Mouse (Mus musculus) intestine, embryonic 16.5 days (tissue): ENCODE results near the gene Fam189a1. TPM values are rescaled to one million over a fixed set of nuclear protein-coding genes. Genes with fewer than 3 reads are reported as not detected.

Source experiments
- ATAC-seq: fragments of 200-750 bp; cut with Nextera tagmentation; 2 replicates; pipeline ENCODE4 v1.8.0; 2017; ENCODE audit warnings: moderate TSS enrichment, moderate library complexity
- H3K27ac ChIP-seq: fragments of 300-500 bp; sonication (generic); 2 replicates; pipeline ENCODE4 v1.5.1; 2014; ENCODE audit warnings: mild to moderate bottlenecking, low read length
- H3K27me3 ChIP-seq: fragments of 300-500 bp; sonication (generic); replicated peaks from 2 replicates; pipeline ENCODE4 v1.6.1; 2014; ENCODE audit warnings: low read length, control low read depth, mixed read lengths; ENCODE audit not compliant: control insufficient read depth, insufficient read depth
- H3K36me3 ChIP-seq: fragments of 300-500 bp; sonication (generic); 2 replicates; pipeline ENCODE4 v1.6.1; 2014; ENCODE audit warnings: low read length, control low read depth; ENCODE audit not compliant: control insufficient read depth, insufficient read depth
- H3K4me1 ChIP-seq: fragments of 300-500 bp; sonication (generic); 2 replicates; pipeline ENCODE4 v1.6.1; 2014; ENCODE audit warnings: low read length, control low read depth, mixed read lengths; ENCODE audit not compliant: control insufficient read depth, insufficient read depth
- H3K4me2 ChIP-seq: fragments of 300-500 bp; sonication (generic); 2 replicates; pipeline ENCODE4 v1.6.1; 2014; ENCODE audit warnings: low read depth, low read length, control low read depth
- H3K4me3 ChIP-seq: fragments of 300-500 bp; sonication (generic); 2 replicates; pipeline ENCODE4 v1.5.1; 2014; ENCODE audit warnings: mild to moderate bottlenecking, low read length
- H3K9ac ChIP-seq: fragments of 300-500 bp; sonication (generic); 2 replicates; pipeline ENCODE4 v1.6.1; 2014; ENCODE audit warnings: low read depth, low read length
- H3K9me3 ChIP-seq: fragments of 300-500 bp; sonication (generic); 2 replicates; pipeline ENCODE4 v1.6.1; 2016; ENCODE audit warnings: low read length, control low read depth; ENCODE audit not compliant: control insufficient read depth
- WGBS: fragments of 180-500 bp; shearing (Covaris S2); extraction: QIAGEN DNeasy Blood & Tissue Kit; methylation state at CpG from one replicate; pipeline ENCODE4 v1.1.7; 2014; 5-methylcytosine and 5-hydroxymethylcytosine counted together
- polyA plus RNA-seq: library from polyadenylated mRNA; unstranded; fragments of >200 nt; fragmentation: Nextera tagmentation; extraction: Ambion mirVana; gene quantifications from 2 replicates; pipeline ENCODE4 v1.2.1, GENCODE M21; 2015

Fam189a1 gene
- polyA plus RNA-seq, result 0.67 and 0.75 TPM in 2 replicates

DNA sequence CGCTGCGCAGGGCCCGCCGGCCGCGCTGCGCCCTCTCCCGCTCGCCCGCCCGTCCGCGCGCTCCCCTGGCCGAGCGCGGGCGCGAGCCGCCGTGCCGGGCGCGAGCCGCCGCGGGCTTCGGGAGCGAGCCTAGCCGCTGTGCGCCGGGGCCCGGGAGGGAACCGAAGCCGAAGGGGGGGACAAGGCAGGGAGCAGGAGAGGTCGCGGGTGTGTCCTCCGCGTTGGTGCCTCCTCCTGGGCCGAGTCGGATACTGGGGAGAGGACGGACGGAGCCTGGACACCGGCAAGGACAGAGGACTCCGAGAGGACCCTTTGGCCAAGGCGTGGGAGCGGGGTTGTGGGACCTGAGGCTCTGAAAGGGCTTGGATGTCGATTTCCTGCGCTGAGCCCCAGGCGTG, at the start of gene Fam189a1:
Gene Fam189a1 (minus strand): TSS at position 57 of the 398 bp plus-strand sequence.
- peak; percentile 85 for ATAC-seq
- Histone ChIP-seq H3K4me1 (no peaks in the 10 kb centered on the region), H3K9ac (peak within 1 kb of the TSS; percentile 67), H3K36me3 (no peaks in the 10 kb centered on the region), H3K9me3 (no peaks in the 10 kb centered on the region), H3K27me3 (peaks cover 36% of the 10 kb centered on the region), H3K4me3 (peak within 1 kb of the TSS; percentile 64), H3K27ac (no peak within 1 kb of the TSS), H3K4me2 (peak within 1 kb of the TSS; percentile 98)
- 0% methylated on average over 49 of the region's 50 CpGs for WGBS

- ATAC-seq, result no peak
- Histone ChIP-seq H3K9me3 (no peaks in the 10 kb centered on the region), H3K27me3 (no peaks in the 10 kb centered on the region), H3K9ac (no peak overlapping the region), H3K4me2 (no peak overlapping the region), H3K27ac (no peak overlapping the region), H3K4me1 (peaks cover 3% of the 10 kb centered on the region; the same call in 1 of the 2 replicates), H3K4me3 (no peak overlapping the region), H3K36me3 (no peaks in the 10 kb centered on the region)
- WGBS, result 72% methylated on average over 6 of the region's 6 CpGs
Measured at GRCm38 (mm10) chr7:65206021-65206420, 49.7 kb upstream of the Fam189a1 start.

DNA sequence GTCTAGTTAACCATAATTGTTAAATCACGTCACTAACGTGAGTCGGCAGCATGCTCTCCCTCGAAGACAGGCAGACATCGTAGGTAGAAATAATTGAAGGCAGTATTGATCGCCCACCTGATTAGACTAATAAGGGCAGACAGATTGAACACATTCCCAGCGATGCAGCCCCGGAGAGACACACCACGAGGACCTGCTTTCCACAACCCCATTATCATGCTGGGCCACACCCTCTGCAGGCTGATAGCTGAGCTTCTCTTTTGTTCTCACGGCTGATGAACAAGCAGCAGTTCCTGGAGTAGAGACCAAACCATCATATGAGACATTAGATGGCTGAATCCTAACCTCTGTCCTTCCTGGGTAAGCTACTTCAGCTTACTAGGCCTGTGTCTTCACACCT, 46.3 kb upstream of the Fam189a1 start:
- no peak overlapping the region for H3K4me2 ChIP-seq
- H3K4me3 ChIP-seq, result no peak overlapping the region
- no peak overlapping the region for H3K9ac ChIP-seq
- no peaks in the 10 kb centered on the region for H3K9me3 ChIP-seq
- no peaks in the 10 kb centered on the region for H3K27me3 ChIP-seq
- no peak for ATAC-seq
- 78% methylated on average over 10 of the region's 10 CpGs for WGBS
- H3K4me1 ChIP-seq, result peaks cover 3% of the 10 kb centered on the region; the same call in 1 of the 2 replicates
- H3K27ac ChIP-seq, result no peak overlapping the region
- no peaks in the 10 kb centered on the region for H3K36me3 ChIP-seq

DNA sequence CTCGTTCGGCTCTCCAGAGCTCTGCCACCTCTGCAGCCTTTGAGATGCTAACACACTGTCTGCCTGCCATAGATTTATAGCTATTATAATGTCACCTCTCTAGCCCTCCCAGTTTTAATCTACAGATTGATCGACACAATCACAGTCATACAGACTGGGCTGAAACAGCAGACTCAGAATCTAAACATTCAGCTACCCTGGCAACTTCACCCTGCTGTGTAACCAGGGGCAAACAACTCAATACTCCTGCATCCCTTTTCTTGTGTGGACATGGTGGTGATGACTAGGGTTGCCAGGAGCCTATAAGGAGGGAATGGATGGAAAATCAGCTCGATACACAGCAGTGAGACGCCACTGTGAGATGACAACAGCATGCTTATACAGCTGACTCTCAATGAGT, 24.3 kb upstream of the Fam189a1 start:
- Histone ChIP-seq H3K27me3 (no peaks in the 10 kb centered on the region), H3K4me2 (no peak overlapping the region), H3K9ac (no peak overlapping the region), H3K9me3 (no peaks in the 10 kb centered on the region), H3K36me3 (no peaks in the 10 kb centered on the region), H3K4me3 (no peak overlapping the region), H3K4me1 (no peaks in the 10 kb centered on the region), H3K27ac (no peak overlapping the region)
- 38% methylated on average over 5 of the region's 5 CpGs for WGBS
- ATAC-seq, result no peak

GRCm38 (mm10) chr7:65170762-65171161, 14.4 kb upstream of the Fam189a1 start:
- no peak for ATAC-seq
- Histone ChIP-seq H3K36me3 (no peaks in the 10 kb centered on the region), H3K9me3 (no peaks in the 10 kb centered on the region), H3K4me3 (no peak overlapping the region), H3K4me2 (no peak overlapping the region), H3K9ac (no peak overlapping the region), H3K27me3 (no peaks in the 10 kb centered on the region), H3K4me1 (no peaks in the 10 kb centered on the region), H3K27ac (no peak overlapping the region)
- 78% methylated on average over 4 of the region's 4 CpGs for WGBS

GRCm38 (mm10) chr7:65157031-65158025, 958 bp upstream of the Fam189a1 start:
- no peak for ATAC-seq
- Histone ChIP-seq H3K4me2 (peak overlapping the region; percentile 98), H3K4me1 (no peaks in the 10 kb centered on the region), H3K36me3 (no peaks in the 10 kb centered on the region), H3K4me3 (peak overlapping the region; percentile 64), H3K27me3 (peaks cover 36% of the 10 kb centered on the region), H3K27ac (no peak overlapping the region), H3K9me3 (no peaks in the 10 kb centered on the region), H3K9ac (peak overlapping the region; percentile 67; the same call in 1 of the 2 replicates)
- 16% methylated on average over 16 of the region's 16 CpGs for WGBS

DNA sequence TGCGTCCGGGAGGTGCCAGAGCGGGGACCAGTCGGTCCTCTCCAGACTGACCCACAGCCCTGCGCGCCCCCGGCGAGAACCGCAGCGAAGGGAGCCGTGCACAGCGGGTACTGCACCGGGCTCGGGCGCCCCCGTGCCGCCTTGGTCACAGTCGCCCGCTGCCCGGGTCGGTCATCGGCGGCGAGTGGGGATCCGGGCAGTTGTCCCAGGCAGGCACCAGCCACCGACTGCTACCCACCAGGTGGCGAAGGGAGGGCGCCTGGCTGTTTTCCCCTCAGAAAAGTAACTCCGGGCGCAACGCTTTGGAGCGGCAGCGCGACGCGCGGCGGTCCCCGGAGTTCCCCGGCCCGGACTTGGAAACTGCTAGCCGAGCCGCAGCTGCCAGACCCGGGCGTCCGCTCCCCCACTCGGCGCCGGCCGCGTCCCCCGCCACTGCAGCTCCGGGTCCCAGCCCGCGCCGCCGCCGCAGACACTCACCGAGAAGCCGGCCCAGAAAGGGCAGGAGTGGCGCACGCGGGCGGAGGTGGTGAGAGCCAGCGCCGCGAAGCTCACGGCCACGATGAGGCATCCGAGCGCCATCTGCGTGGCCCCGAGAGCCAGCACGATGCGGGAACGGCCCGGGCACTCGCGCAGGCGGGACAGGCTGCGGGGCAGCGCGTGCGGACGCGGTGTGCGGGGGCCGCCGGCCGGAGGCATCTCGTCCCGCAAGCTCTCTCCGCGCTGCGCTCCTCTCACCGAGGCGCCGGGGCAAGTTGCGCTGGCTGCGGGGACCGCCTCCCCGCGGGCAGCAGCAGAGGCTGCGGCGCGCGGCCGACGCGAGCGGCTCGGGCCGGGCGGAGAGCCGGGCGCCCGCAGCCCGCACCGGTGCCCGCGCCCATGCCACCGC, 499 bp downstream of the Fam189a1 start:
- peaks cover 36% of the 10 kb centered on the region for H3K27me3 ChIP-seq
- H3K27ac ChIP-seq, result no peak overlapping the region
- no peaks in the 10 kb centered on the region for H3K9me3 ChIP-seq
- peak; percentile 83 for ATAC-seq
- H3K9ac ChIP-seq, result peak overlapping the region; percentile 67
- peak overlapping the region; percentile 98 for H3K4me2 ChIP-seq
- H3K4me3 ChIP-seq, result peak overlapping the region; percentile 64
- WGBS, result under 1% methylated on average over 89 of the region's 122 CpGs
- H3K4me1 ChIP-seq, result no peaks in the 10 kb centered on the region
- H3K36me3 ChIP-seq, result no peaks in the 10 kb centered on the region

GRCm38 (mm10) chr7:65154576-65154975, 1.8 kb downstream of the Fam189a1 start:
- no peak for ATAC-seq
- no peak overlapping the region for H3K9ac ChIP-seq
- WGBS, result 17% methylated on average over 7 of the region's 7 CpGs
- H3K27me3 ChIP-seq, result peaks cover 36% of the 10 kb centered on the region
- H3K27ac ChIP-seq, result no peak overlapping the region
- no peaks in the 10 kb centered on the region for H3K4me1 ChIP-seq
- no peak overlapping the region for H3K4me3 ChIP-seq
- H3K36me3 ChIP-seq, result no peaks in the 10 kb centered on the region
- H3K4me2 ChIP-seq, result no peak overlapping the region
- H3K9me3 ChIP-seq, result no peaks in the 10 kb centered on the region

DNA sequence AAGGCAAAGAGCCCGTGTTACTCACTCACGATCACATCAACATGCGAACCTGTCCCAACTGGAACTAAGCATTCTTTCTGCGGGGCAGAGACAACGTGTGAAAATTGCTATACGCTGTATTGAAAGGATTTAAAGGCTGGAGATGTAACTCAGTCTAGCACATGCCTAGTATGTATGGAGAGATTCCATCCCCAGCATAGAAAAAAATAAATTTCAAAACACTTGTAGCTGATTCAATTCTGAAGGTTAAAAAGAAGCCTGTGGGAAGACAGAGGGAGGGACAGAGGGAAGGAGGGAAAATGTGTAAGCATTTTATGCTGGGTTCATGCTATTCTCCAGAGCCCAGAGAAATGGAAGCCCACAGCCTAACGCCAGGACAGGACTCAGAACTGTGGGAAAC, 2.5 kb downstream of the Fam189a1 start:
- WGBS, result 72% methylated on average over 7 of the region's 7 CpGs
- H3K36me3 ChIP-seq, result no peaks in the 10 kb centered on the region
- no peak for ATAC-seq
- H3K27ac ChIP-seq, result no peak overlapping the region
- no peak overlapping the region for H3K4me3 ChIP-seq
- peaks cover 36% of the 10 kb centered on the region for H3K27me3 ChIP-seq
- H3K4me1 ChIP-seq, result no peaks in the 10 kb centered on the region
- H3K9ac ChIP-seq, result no peak overlapping the region
- no peaks in the 10 kb centered on the region for H3K9me3 ChIP-seq
- H3K4me2 ChIP-seq, result no peak overlapping the region
